Mouse (Mus musculus) lung, adult 2 months (tissue): ENCODE measurements around the gene Gm49395. TPM values are rescaled to one million over a fixed set of nuclear protein-coding genes. Genes with fewer than 3 reads are reported as not detected.

ENCODE experiments used
- DNase-seq: peaks from one replicate; pipeline ENCODE4 v3.0.0; 2022
- H3K4me1 ChIP-seq: fragments of 200-500 bp; 2 replicates; pipeline ENCODE4 v1.6.1; 2011; ENCODE audit warnings: low read length; ENCODE audit not compliant: control insufficient read depth, insufficient read depth
- H3K4me3 ChIP-seq: fragments of 200-500 bp; replicated peaks from 2 replicates; pipeline ENCODE3; 2011; ENCODE audit warnings: low read depth, mild to moderate bottlenecking, control low read depth, low read length; ENCODE audit errors: extremely low read depth
- CTCF ChIP-seq: fragments of 200-500 bp; IDR thresholded peaks from 2 replicates; pipeline ENCODE4 v1.5.1; 2011; ENCODE audit warnings: mild to moderate bottlenecking, low read length, control low read depth; ENCODE audit not compliant: insufficient read depth
- POLR2A ChIP-seq: fragments of 200-500 bp; IDR thresholded peaks from 2 replicates; pipeline ENCODE4 v1.6.1; 2011; ENCODE audit warnings: low read depth, mild to moderate bottlenecking, control low read depth, low read length, borderline replicate concordance; ENCODE audit errors: extremely low read depth
- WGBS: fragments of 180-500 bp; shearing (Covaris S2); methylation state at CpG from one replicate; pipeline ENCODE4 v1.1.7; 2018; 5-methylcytosine and 5-hydroxymethylcytosine counted together
- polyA plus RNA-seq: library from polyadenylated mRNA; depleted of rRNA; stranded (reverse); fragments of >200 nt; gene quantifications from 2 replicates; pipeline ENCODE4 v1.2.3, GENCODE M21; 2012; rRNA removed

The Gm49395 gene
- polyA plus RNA-seq = 21.5 and 30.5 TPM in 2 replicates

DNA sequence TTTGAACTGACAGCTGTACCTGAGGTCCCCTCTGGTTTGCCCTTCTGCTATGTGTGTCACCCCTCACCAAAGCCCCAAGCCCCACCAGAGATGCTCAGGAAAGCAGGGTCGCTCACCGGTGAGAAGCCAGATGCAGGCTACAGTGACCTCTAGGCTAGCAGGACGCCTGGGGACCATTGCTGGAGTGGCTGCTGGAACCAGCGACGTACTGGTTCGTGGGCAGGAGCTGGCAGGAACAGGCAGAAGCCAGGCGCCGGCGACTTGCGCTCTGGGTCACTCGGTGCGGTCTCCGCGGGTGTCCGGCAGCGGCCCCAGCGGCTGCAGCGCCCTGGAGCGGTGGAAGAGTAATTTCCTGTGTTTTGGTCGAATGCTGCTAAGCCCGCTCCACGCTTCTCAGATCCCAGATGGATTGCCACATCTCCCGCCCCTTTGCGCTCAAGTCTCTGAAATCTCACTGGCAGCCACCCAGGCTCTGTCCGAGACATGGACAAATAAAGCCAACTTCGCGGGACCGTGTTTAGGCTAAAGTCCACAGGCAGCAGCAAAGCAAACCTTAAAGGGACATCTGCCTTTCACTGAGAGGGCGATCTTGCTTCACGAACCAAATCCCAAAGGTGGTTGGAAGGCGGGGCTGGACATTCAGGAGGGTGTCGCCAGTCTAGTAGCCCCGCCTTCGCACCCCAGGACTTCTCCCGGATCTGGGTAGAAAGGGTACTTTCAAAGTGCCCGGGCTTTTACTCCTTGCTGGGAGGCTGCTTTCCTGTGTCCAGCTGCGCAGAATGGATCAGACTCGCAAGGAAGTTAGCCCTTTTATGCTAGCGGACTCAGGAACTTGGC is at the start of gene Gm49395, which contains the start of gene Itga1:
Gene Gm49395, minus strand, starts transcription at position 567 of the 837 bp plus-strand sequence.
Gene Itga1, minus strand, starts transcription at position 610 of the 837 bp plus-strand sequence.
- Histone ChIP-seq H3K4me1 (peaks cover 14% of the 10 kb centered on the region), H3K4me3 (peak within 1 kb of the TSS; percentile 95)
- WGBS = under 1% methylated on average over 39 of the region's 39 CpGs
- TF ChIP-seq CTCF = no peak
- TF ChIP-seq POLR2A = peak; percentile 70
- DNase-seq = peak; percentile 78

- 28% methylated on average over 1 of the region's 1 CpGs for WGBS
- Histone ChIP-seq H3K4me3 (no peak overlapping the region), H3K4me1 (peaks cover 2% of the 10 kb centered on the region)
- no peak for DNase-seq
- no peak for TF ChIP-seq POLR2A
Observed at GRCm38 (mm10) chr13:115150602-115151001, 48.9 kb upstream of the Gm49395 start.

GRCm38 (mm10) chr13:115149849-115150248 is 48.1 kb upstream of the Gm49395 start:
- WGBS = 88% methylated on average over 6 of the region's 6 CpGs
- TF ChIP-seq CTCF (no peak), POLR2A (no peak)
- no peak for DNase-seq
- Histone ChIP-seq H3K4me3 (no peak overlapping the region), H3K4me1 (peaks cover 2% of the 10 kb centered on the region)

DNA sequence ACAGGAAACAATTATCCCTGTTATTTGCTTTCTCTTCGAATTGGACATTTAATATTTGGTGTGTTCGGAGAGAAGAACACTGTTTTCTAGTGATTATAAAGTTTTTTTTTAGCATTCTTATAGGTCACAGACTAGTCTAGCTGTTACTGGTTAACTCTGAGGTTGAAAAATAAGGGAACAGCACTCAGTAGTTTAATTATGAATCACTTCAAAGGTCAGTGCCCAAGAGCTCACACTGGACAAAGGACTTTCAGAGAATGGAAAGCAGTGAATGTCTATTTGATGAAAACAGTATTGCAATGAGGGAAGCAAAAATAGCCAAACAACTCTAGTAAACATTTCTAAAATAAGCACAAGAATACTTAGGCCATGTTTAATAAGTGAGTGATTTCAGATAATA is 41.9 kb upstream of the Gm49395 start:
- 91% methylated on average over 2 of the region's 2 CpGs for WGBS
- TF ChIP-seq POLR2A (no peak), CTCF (no peak)
- no peak for DNase-seq
- H3K4me1 ChIP-seq = no peaks in the 10 kb centered on the region; the same call in 1 of the 2 replicates
- no peak overlapping the region for H3K4me3 ChIP-seq

GRCm38 (mm10) chr13:115142066-115142465 is 40.3 kb upstream of the Gm49395 start:
- H3K4me3 ChIP-seq = no peak overlapping the region
- 75% methylated on average over 3 of the region's 3 CpGs for WGBS

GRCm38 (mm10) chr13:115138513-115138912 is 36.8 kb upstream of the Gm49395 start:
- Histone ChIP-seq H3K4me1 (peaks cover 3% of the 10 kb centered on the region), H3K4me3 (no peak overlapping the region)
- TF ChIP-seq CTCF = no peak
- TF ChIP-seq POLR2A = no peak
- DNase-seq = no peak
- 84% methylated on average over 7 of the region's 7 CpGs for WGBS

More at GRCm38 (mm10) chr13:115142066-115142465, 40.3 kb upstream of the Gm49395 start:
- no peak for DNase-seq
- H3K4me1 ChIP-seq = no peaks in the 10 kb centered on the region
- TF ChIP-seq POLR2A (no peak), CTCF (no peak)

DNA sequence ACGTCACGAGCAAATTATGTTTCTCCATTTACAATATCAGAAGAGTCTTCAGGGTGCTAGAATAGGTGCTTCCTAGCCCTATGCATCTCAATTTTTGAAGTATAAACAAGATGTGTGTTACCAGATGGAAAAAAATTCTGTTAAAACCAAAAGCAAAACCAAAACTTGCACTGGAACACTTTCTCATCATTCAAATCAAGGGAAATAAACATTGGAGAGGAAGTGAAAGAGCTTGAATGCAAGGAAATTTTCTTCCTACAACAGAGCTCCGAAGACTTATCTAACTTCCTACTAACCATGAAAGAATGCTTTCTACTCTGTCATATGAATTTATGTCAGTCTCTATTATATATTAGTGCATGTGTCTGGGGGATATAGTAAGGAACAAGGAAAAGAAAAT is 35.0 kb upstream of the Gm49395 start:
- no peak for DNase-seq
- H3K4me1 ChIP-seq = peaks cover 6% of the 10 kb centered on the region
- H3K4me3 ChIP-seq = peak overlapping the region; percentile 5
- TF ChIP-seq CTCF (no peak), POLR2A (no peak)
- 47% methylated on average over 3 of the region's 3 CpGs for WGBS

DNA sequence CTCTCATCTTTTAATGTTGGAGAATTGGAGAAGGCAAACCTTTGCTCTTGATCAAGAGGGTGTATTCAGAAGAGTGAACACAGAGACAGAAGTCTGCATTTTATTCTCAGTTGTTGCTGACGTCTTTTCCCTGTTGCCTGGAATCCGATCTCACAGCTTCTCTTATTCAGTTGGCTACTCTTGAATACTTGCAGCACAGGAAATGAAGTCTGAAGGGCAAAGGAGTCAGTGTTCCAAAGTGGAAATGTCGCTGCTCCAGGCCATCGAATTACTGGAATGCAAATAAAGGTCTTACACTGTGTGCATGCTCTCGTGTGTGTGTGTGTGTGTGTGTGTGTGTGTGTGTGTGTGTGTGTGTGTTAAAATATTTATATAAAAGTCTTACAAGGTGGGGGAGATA is 30.7 kb upstream of the Gm49395 start:
- H3K4me1 ChIP-seq = peaks cover 9% of the 10 kb centered on the region
- no peak for TF ChIP-seq POLR2A
- TF ChIP-seq CTCF = no peak
- no peak for DNase-seq
- WGBS = 13% methylated on average over 5 of the region's 5 CpGs
- no peak overlapping the region for H3K4me3 ChIP-seq

DNA sequence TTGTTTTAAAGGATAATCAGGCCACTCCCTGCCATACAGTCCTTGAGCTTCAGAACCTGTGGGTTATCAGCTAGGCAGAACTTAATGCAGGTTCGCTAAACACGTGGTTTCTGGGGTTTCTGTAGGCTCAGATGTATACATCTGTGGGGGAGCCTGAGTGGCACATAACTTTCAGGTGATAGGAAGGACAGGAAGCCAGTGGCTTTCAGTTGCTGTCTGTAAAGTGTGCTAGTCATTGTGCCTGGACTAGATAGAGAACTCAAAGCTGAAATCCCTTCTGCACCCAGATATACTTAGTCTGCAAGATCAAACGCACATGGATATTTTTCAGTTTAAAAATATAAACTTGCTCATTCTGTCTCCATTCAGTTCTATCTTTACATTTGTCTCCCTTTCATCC is 29.7 kb upstream of the Gm49395 start:
- DNase-seq = no peak
- no peak overlapping the region for H3K4me3 ChIP-seq
- H3K4me1 ChIP-seq = peaks cover 9% of the 10 kb centered on the region
- 61% methylated on average over 3 of the region's 3 CpGs for WGBS
- TF ChIP-seq POLR2A = no peak
- no peak for TF ChIP-seq CTCF

DNA sequence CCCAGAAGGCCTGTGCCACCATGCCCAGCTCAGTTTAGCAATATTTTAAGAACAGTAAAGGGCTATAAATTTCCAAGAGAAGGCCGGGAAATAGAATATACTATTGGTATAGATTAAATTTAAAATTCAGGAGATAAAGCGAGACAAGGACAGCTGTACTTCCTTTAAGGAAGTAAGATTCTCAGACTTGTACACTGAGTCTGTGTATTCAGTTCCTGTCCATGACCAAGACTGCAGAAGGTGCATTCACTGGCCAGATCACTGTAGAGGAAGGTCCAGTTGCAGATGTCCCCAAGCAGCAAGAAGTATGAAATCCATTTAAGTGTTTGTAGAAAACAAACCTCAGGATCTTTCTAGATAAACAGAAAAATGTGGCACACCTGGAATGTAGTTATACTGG is 28.3 kb upstream of the Gm49395 start:
- Histone ChIP-seq H3K4me1 (peaks cover 6% of the 10 kb centered on the region; the same call in 1 of the 2 replicates), H3K4me3 (no peak overlapping the region)
- no peak for DNase-seq
- WGBS = 53% methylated on average over 2 of the region's 2 CpGs
- TF ChIP-seq POLR2A (no peak), CTCF (no peak)
